Mouse (Mus musculus) heart, postnatal 14 days (tissue): ENCODE results near the gene Acap3. TPM values are rescaled to one million over a fixed set of nuclear protein-coding genes. Genes with fewer than 3 reads are reported as not detected.

Experiments used
- DNase-seq, 2 experiments: peaks; one replicate each; pipeline ENCODE4 v3.0.0; 2021 to 2022
- intact Hi-C: fragments of 180-260 bp; cut with DNase I; formaldehyde crosslinking; loops from one replicate; pipeline ENCODE4 v1.15.1; 2025
- total RNA-seq, 2 experiments: library from RNA; stranded (reverse); gene quantifications; 2 replicates each; pipeline ENCODE4 v1.2.3; 2021

Acap3 gene
- total RNA-seq, 2 experiments from 2014 or later: 19.6 to 21.6 TPM

- DNase-seq: no peak
- intact Hi-C loops: loop anchor here (2.0 kb wide), 1 partner anchor 71 kb away; the partner anchor contains the start of gene Ube2j2
These were observed 20.2 kb upstream of the Acap3 start for GRCm38 (mm10) chr4:155871404-155871803.

GRCm38 (mm10) chr4:155883587-155883986 lies 8.0 kb upstream of the Acap3 start:
- DNase-seq: no peak
- intact Hi-C loops: no loop called here

GRCm38 (mm10) chr4:155886330-155886729 lies 5.3 kb upstream of the Acap3 start:
- DNase-seq: no peak
- intact Hi-C loops: no loop called here

- intact Hi-C loops: no loop called here
- no peak for DNase-seq
These were observed 3.9 kb upstream of the Acap3 start for GRCm38 (mm10) chr4:155887674-155888073.

- no peak for DNase-seq
- intact Hi-C loops: no loop called here
These were observed 3.4 kb upstream of the Acap3 start for GRCm38 (mm10) chr4:155888181-155888580.

GRCm38 (mm10) chr4:155889316-155889715 lies 2.3 kb upstream of the Acap3 start:
- intact Hi-C loops: no loop called here

GRCm38 (mm10) chr4:155891011-155891471 lies 581 bp upstream of the Acap3 start:
- DNase-seq: peak in 1 of 2 experiments; percentile 17
- intact Hi-C loops: no loop called here

More at GRCm38 (mm10) chr4:155889316-155889715, 2.3 kb upstream of the Acap3 start:
- no peak for DNase-seq

- DNase-seq: peak; percentile 89 to 91
- intact Hi-C loops: loop anchor here (2.0 kb wide), 1 partner anchor 23 kb away; the partner anchor contains the start of genes Cptp and Ints11
These were observed 395 bp downstream of the Acap3 start for GRCm38 (mm10) chr4:155892017-155892416.

- DNase-seq: peak; percentile 47 to 56
- intact Hi-C loops: loop anchor here (2.0 kb wide), 1 partner anchor 24 kb away; the partner anchor contains the start of genes Cptp and Ints11
These were observed 1.0 kb downstream of the Acap3 start for GRCm38 (mm10) chr4:155892438-155893211.

- DNase-seq: no peak
- intact Hi-C loops: loop anchor here (2.0 kb wide), 1 partner anchor 24 kb away; the partner anchor contains the start of genes Cptp and Ints11
These were observed 1.6 kb downstream of the Acap3 start for GRCm38 (mm10) chr4:155893212-155893690.

- intact Hi-C loops: loop anchor here (2.0 kb wide), 1 partner anchor 48 kb away; the partner anchor contains the start of gene Ube2j2
- DNase-seq: peak; percentile 81 to 83
These were observed 2.8 kb downstream of the Acap3 start for GRCm38 (mm10) chr4:155894311-155894881.

GRCm38 (mm10) chr4:155895216-155895615 lies 3.6 kb downstream of the Acap3 start:
- peak; percentile 40 to 73 for DNase-seq
- intact Hi-C loops: loop anchor here (2.0 kb wide), 1 partner anchor 48 kb away; the partner anchor contains the start of gene Ube2j2

GRCm38 (mm10) chr4:155895826-155896225 lies 4.2 kb downstream of the Acap3 start:
- DNase-seq: peak; percentile 2 to 4
- intact Hi-C loops: loop anchor here (2.0 kb wide), 1 partner anchor 47 kb away; the partner anchor contains the start of gene Ube2j2

GRCm38 (mm10) chr4:155896461-155896860 lies 4.8 kb downstream of the Acap3 start:
- no peak for DNase-seq

GRCm38 (mm10) chr4:155898318-155898717 lies 6.7 kb downstream of the Acap3 start:
- no peak for DNase-seq
- intact Hi-C loops: no loop called here

More at GRCm38 (mm10) chr4:155896461-155896860, 4.8 kb downstream of the Acap3 start:
- intact Hi-C loops: no loop called here

GRCm38 (mm10) chr4:155899355-155899754 lies 7.7 kb downstream of the Acap3 start:
- no peak for DNase-seq
- intact Hi-C loops: no loop called here

GRCm38 (mm10) chr4:155901205-155901604 lies 9.6 kb downstream of the Acap3 start:
- DNase-seq: peak; percentile 55 to 62

GRCm38 (mm10) chr4:155903246-155903645 lies 11.6 kb downstream of the Acap3 start:
- peak in 1 of 2 experiments; percentile 1 for DNase-seq
- intact Hi-C loops: no loop called here

More at GRCm38 (mm10) chr4:155901205-155901604, 9.6 kb downstream of the Acap3 start:
- intact Hi-C loops: no loop called here

- DNase-seq: peak; percentile 7 to 37
- intact Hi-C loops: loop anchor here (2.0 kb wide), 1 partner anchor 36 kb away; no protein-coding TSS in a partner anchor
These were observed 12.9 kb downstream of the Acap3 start for GRCm38 (mm10) chr4:155904318-155905102.

- no peak for DNase-seq
These were observed 14.0 kb downstream of the Acap3 start for GRCm38 (mm10) chr4:155905634-155906033.

More at GRCm38 (mm10) chr4:155905634-155906033, 14.0 kb downstream of the Acap3 start:
- intact Hi-C loops: loop anchor here (2.0 kb wide), 1 partner anchor 35 kb away; no protein-coding TSS in a partner anchor
